Mouse (Mus musculus): ENCODE results near the gene Gpr132.
A peak's percentile ranks its signal among the peaks of the same experiment; 100 is the strongest.

Gene Gpr132

GRCm38 (mm10) chr12:112868178-112869087 is at the start of gene Gpr132:
TSS of gene Gpr132 (minus strand) at chr12:112868228.
- H3K9me3 ChIP-seq (ENCODE audit: low read length) = no peaks in the 10 kb centered on the region
- H3K4me3 ChIP-seq (replicated peaks; ENCODE audit: low read length) = no peak within 1 kb of the TSS
- peaks cover 53% of the 10 kb centered on the region for H3K4me1 ChIP-seq (replicated peaks; ENCODE audit: low read depth, low read length)
- no peaks in the 10 kb centered on the region for H3K36me3 ChIP-seq (ENCODE audit: insufficient read depth, low read length)
- TF ChIP-seq CTCF (conservative IDR thresholded peaks at IDR 0.05; ENCODE audit: low read length) (no peak), POU5F1 (IDR thresholded peaks at IDR 0.05; ENCODE audit: borderline replicate concordance, low read length) (no peak), NANOG (IDR thresholded peaks at IDR 0.05; ENCODE audit: borderline replicate concordance, low read length) (no peak)
- H3K27me3 ChIP-seq (ENCODE audit: insufficient read depth, low read length) = peaks cover 75% of the 10 kb centered on the region

- Histone ChIP-seq H3K36me3 (ENCODE audit: insufficient read depth, low read length) (peaks cover 60% of the 10 kb centered on the region), H3K4me3 (replicated peaks; ENCODE audit: low read length) (no peak overlapping the region)
- no peak for TF ChIP-seq NANOG (IDR thresholded peaks at IDR 0.05; ENCODE audit: borderline replicate concordance, low read length)
These were observed 49.5 kb upstream of the Gpr132 start for GRCm38 (mm10) chr12:112917486-112917885.

GRCm38 (mm10) chr12:112916698-112917400 is 48.8 kb upstream of the Gpr132 start:
- TF ChIP-seq NANOG (IDR thresholded peaks at IDR 0.05; ENCODE audit: borderline replicate concordance, low read length) (no peak), POU5F1 (IDR thresholded peaks at IDR 0.05; ENCODE audit: borderline replicate concordance, low read length) (no peak), CTCF (conservative IDR thresholded peaks at IDR 0.05; ENCODE audit: low read length) (no peak)
- peaks cover 4% of the 10 kb centered on the region; the same call in 1 of the 2 replicates for H3K27me3 ChIP-seq (ENCODE audit: insufficient read depth, low read length)

More at GRCm38 (mm10) chr12:112917486-112917885, 49.5 kb upstream of the Gpr132 start:
- Histone ChIP-seq H3K4me1 (replicated peaks; ENCODE audit: low read depth, low read length) (peaks cover 57% of the 10 kb centered on the region), H3K9me3 (ENCODE audit: low read length) (no peaks in the 10 kb centered on the region), H3K27me3 (ENCODE audit: insufficient read depth, low read length) (peaks cover 4% of the 10 kb centered on the region; the same call in 1 of the 2 replicates)

GRCm38 (mm10) chr12:112915587-112915986 is 47.6 kb upstream of the Gpr132 start:
- TF ChIP-seq POU5F1 (IDR thresholded peaks at IDR 0.05; ENCODE audit: borderline replicate concordance, low read length) (no peak), NANOG (IDR thresholded peaks at IDR 0.05; ENCODE audit: borderline replicate concordance, low read length) (no peak), CTCF (conservative IDR thresholded peaks at IDR 0.05; ENCODE audit: low read length) (no peak)
- peaks cover 7% of the 10 kb centered on the region; the same call in 1 of the 2 replicates for H3K27me3 ChIP-seq (ENCODE audit: insufficient read depth, low read length)
- H3K36me3 ChIP-seq (ENCODE audit: insufficient read depth, low read length) = peaks cover 72% of the 10 kb centered on the region
- peaks cover 64% of the 10 kb centered on the region for H3K4me1 ChIP-seq (replicated peaks; ENCODE audit: low read depth, low read length)
- H3K4me3 ChIP-seq (replicated peaks; ENCODE audit: low read length) = no peak overlapping the region
- H3K9me3 ChIP-seq (ENCODE audit: low read length) = no peaks in the 10 kb centered on the region

More at GRCm38 (mm10) chr12:112916698-112917400, 48.8 kb upstream of the Gpr132 start:
- Histone ChIP-seq H3K4me1 (replicated peaks; ENCODE audit: low read depth, low read length) (peaks cover 64% of the 10 kb centered on the region), H3K4me3 (replicated peaks; ENCODE audit: low read length) (no peak overlapping the region), H3K36me3 (ENCODE audit: insufficient read depth, low read length) (peaks cover 63% of the 10 kb centered on the region), H3K9me3 (ENCODE audit: low read length) (no peaks in the 10 kb centered on the region)

GRCm38 (mm10) chr12:112914527-112914926 is 46.5 kb upstream of the Gpr132 start:
- no peak overlapping the region for H3K4me3 ChIP-seq (replicated peaks; ENCODE audit: low read length)
- H3K36me3 ChIP-seq (ENCODE audit: insufficient read depth, low read length) = peaks cover 75% of the 10 kb centered on the region

GRCm38 (mm10) chr12:112912951-112913745 is 45.1 kb upstream of the Gpr132 start:
- Histone ChIP-seq H3K36me3 (ENCODE audit: insufficient read depth, low read length) (peaks cover 83% of the 10 kb centered on the region), H3K4me3 (replicated peaks; ENCODE audit: low read length) (peak overlapping the region; percentile 52), H3K4me1 (replicated peaks; ENCODE audit: low read depth, low read length) (peaks cover 74% of the 10 kb centered on the region), H3K27me3 (ENCODE audit: insufficient read depth, low read length) (0 out of 2 replicates have a peak, but pooled peaks cover 3% of the 10 kb centered on the region), H3K9me3 (ENCODE audit: low read length) (no peaks in the 10 kb centered on the region)
- TF ChIP-seq NANOG (IDR thresholded peaks at IDR 0.05; ENCODE audit: borderline replicate concordance, low read length) (no peak), CTCF (conservative IDR thresholded peaks at IDR 0.05; ENCODE audit: low read length) (no peak), POU5F1 (IDR thresholded peaks at IDR 0.05; ENCODE audit: borderline replicate concordance, low read length) (no peak)

More at GRCm38 (mm10) chr12:112914527-112914926, 46.5 kb upstream of the Gpr132 start:
- Histone ChIP-seq H3K27me3 (ENCODE audit: insufficient read depth, low read length) (peaks cover 7% of the 10 kb centered on the region; the same call in 1 of the 2 replicates), H3K9me3 (ENCODE audit: low read length) (no peaks in the 10 kb centered on the region), H3K4me1 (replicated peaks; ENCODE audit: low read depth, low read length) (peaks cover 68% of the 10 kb centered on the region)
- TF ChIP-seq POU5F1 (IDR thresholded peaks at IDR 0.05; ENCODE audit: borderline replicate concordance, low read length) = no peak

- TF ChIP-seq NANOG (IDR thresholded peaks at IDR 0.05; ENCODE audit: borderline replicate concordance, low read length) (no peak), POU5F1 (IDR thresholded peaks at IDR 0.05; ENCODE audit: borderline replicate concordance, low read length) (no peak), CTCF (conservative IDR thresholded peaks at IDR 0.05; ENCODE audit: low read length) (no peak)
- H3K36me3 ChIP-seq (ENCODE audit: insufficient read depth, low read length) = peaks cover 87% of the 10 kb centered on the region
- H3K9me3 ChIP-seq (ENCODE audit: low read length) = no peaks in the 10 kb centered on the region
- H3K4me3 ChIP-seq (replicated peaks; ENCODE audit: low read length) = no peak overlapping the region
- H3K27me3 ChIP-seq (ENCODE audit: insufficient read depth, low read length) = 0 out of 2 replicates have a peak, but pooled peaks cover 3% of the 10 kb centered on the region
- H3K4me1 ChIP-seq (replicated peaks; ENCODE audit: low read depth, low read length) = peaks cover 69% of the 10 kb centered on the region
These were observed 43.7 kb upstream of the Gpr132 start for GRCm38 (mm10) chr12:112911701-112912100.

All from E14TG2a.4 (cell line).